Mouse (Mus musculus) G1E (cell line): ENCODE measurements around the gene Vcpkmt.

Experiments
- CTCF ChIP-seq: IDR thresholded peaks from 2 replicates; pipeline ENCODE4 v1.5.1; 2012; ENCODE audit warnings: low read depth, low read length, inconsistent platforms, mixed read lengths
- GATA1 ChIP-seq: IDR thresholded peaks from 2 replicates; pipeline ENCODE4 v1.6.1; 2012; ENCODE audit warnings: borderline replicate concordance, low read length, inconsistent platforms, mixed read lengths
- POLR2AphosphoS5 ChIP-seq: IDR thresholded peaks from 2 replicates; pipeline ENCODE4 v1.6.1; 2012; ENCODE audit warnings: low read depth, low read length, inconsistent platforms; ENCODE audit not compliant: insufficient replicate concordance
- TAL1 ChIP-seq: conservative IDR thresholded peaks from 2 replicates; pipeline ENCODE4 v1.6.1; 2012; ENCODE audit warnings: low read depth, low read length, inconsistent platforms, mixed read lengths

GRCm38 (mm10) chr12:69582216-69582612 lies 614 bp downstream of the Vcpkmt start:
- no peak for TF ChIP-seq CTCF
- TF ChIP-seq GATA1 = no peak
- no peak for TF ChIP-seq POLR2AphosphoS5
- TF ChIP-seq TAL1 = no peak
